Mouse (Mus musculus): ENCODE data around the gene Abcc3. TPM values are rescaled to one million over a fixed set of nuclear protein-coding genes. Genes with fewer than 3 reads are reported as not detected.
"Not testable (repeated sequence)": the region's sequence is repeated elsewhere in the genome, so short reads cannot be mapped to it uniquely, and the experiment has no call there.

Gene Abcc3
- polyA plus RNA-seq, 1 experiment, result 1.9 TPM

DNA sequence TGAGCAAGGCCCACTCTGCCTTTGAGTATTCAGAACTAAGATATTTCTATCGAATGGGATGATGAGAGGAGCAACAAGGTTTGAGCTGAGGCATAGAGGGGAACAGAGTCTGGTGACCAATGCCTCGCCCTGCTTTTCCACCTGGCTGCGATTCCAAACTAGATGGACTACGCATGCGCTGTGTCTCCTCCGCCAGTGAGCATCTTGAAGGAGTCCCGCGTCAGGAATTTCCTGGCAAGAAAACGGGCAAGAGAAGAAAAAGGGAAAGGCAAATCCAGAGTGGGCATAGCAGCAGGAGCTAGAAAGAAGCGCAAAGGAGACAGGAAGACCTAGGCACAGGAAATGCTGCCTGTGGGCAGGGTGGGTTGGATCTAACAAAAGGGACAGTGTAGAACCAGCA is 11.0 kb upstream of the Abcc3 start:
- DNase-seq (ENCODE audit: extremely low spot score in 1 of 2, low spot score in 1 of 2), result peak in 1 of 2 experiments; percentile 37

DNA sequence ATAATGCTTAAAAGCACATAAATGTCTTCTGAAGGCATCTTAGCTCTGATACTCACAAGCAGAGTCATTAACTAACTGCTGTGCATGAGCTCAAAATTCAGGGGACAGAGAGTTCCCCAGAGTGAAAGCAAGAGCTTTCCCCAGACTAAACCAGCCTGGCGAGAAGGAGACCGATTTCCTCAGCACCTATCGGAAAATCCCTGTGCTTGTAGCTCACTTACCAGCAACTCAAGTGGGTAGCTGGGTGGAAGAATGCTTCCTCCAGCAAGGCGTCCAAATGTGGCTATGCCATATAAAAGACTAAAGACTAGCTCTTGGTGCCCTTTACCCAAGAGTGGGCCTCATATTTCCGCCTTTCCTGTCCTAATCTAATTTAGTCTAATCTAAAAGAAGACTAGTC is 9.9 kb upstream of the Abcc3 start:
- no peak for DNase-seq (ENCODE audit: extremely low spot score in 1 of 2, low spot score in 1 of 2)

DNA sequence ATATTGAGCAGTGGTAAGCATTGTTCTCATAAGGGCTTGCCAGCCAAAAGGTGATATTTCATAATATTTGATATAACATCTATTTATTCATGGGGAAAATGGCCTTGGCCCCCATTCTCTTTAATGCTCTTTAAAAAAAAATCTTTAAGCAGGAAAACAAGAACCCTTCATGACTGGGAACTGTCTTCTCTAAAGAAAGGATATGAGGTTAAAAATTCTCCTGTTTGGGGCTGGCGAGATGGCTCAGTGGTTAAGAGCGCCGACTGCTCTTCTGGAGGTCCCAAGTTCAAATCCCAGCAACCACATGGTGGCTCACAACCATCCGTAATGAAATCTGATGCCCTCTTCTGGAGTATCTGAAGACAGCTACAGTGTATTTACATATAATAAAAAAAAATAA is 9.2 kb upstream of the Abcc3 start:
- DNase-seq (ENCODE audit: extremely low spot score in 1 of 2, low spot score in 1 of 2), result not testable (repeated sequence)

DNA sequence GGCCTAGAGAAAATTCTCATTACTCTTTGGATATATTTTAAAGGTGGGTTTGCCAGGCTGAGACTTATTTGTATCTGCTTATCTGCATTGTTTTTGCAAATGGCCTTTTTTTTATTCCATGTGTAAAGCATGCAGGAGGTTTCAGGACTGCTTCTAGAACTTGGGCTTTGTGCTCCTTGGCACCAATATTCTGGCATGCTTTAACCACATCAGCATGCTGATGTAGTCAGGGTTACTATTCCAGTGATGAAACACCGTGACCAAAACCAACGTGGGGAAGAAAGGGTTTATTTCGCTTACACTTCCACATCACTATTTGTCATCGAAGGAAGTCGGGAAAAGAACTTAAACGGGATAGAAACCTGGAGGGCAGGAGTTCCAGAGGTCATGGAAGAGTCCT is 8.2 kb upstream of the Abcc3 start:
- no peak for DNase-seq (ENCODE audit: extremely low spot score in 1 of 2, low spot score in 1 of 2)

DNA sequence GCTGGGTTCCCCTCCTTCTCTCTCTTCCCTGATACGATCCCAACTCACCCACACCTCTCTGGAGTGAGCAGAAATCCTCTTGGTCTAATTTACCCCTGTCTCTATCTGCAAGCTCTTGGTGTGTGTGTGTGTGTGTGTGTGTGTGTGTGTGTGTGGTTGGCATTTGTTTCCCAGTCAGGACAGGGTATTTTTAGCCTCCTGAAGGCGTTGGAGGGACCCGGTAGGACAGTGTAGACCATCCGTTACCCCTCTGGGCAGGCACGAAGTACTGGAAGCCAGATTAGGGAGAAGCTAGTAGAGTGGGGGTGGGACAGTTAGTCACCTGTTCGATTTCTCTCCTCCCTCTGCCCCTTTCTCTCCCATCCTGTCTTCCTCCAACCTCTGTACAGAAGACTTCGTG is 1.3 kb upstream of the Abcc3 start:
- no peak for DNase-seq (ENCODE audit: extremely low spot score in 1 of 2, low spot score in 1 of 2)

DNA sequence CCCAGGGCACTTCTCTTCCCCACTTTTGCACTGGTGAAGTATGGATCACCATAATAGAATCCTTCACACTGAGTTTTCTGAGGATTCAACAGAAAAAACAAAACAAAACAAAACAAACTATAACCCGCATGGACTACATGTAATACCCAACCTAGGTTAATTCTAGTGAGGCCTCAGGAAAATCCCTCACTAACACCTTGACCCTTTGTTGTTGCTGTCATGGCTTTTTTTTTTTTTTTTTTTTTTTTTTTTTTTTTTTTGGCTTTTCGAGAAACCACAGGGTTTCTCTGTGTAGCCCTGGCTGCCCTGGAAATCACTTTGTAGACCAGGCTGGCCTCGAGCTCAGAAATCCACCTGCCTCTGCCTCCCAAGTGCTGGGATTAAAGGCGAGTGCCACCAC is 693 bp upstream of the Abcc3 start:
- not testable (repeated sequence) for DNase-seq (ENCODE audit: extremely low spot score in 1 of 2, low spot score in 1 of 2)

DNA sequence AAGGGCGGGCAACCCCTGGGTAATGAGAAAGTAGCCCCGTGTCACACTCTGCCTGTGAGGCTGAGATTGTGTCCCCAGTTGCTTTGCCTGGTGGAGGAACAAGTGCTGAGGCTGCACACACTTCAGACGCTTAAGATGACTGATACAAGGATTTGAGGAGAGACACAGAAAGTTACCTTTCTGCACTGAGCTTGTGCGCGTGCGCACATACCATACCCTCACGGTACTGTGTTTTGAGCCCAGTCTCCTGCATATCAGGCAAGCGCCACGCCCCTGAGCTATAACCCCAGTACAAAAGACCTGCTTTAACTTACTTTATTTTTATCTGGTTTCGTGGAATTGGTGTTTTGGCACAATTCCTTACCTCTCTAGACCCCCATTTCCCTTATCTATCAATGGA is 1.1 kb downstream of the Abcc3 start:
- DNase-seq (ENCODE audit: extremely low spot score in 1 of 2, low spot score in 1 of 2), result no peak

DNA sequence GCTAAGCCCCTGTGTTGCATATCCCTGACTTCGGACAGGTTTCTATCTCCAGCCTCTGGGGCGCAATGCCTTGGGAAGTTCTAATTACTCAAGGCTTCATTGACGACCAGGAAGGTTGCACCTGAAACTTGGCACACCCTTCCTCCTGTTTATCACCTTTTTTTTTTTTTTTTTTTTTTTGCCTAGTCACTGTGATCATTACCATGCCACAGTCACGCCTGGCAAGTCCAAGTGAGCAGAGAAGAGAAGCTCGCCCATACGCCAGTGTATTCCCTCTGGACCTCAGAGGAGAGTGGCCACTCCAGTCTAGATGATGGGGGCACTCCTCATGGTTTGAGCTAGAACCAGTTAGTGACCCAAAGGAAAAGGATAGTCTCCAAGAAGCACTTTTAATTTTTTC is 2.0 kb downstream of the Abcc3 start:
- DNase-seq (ENCODE audit: extremely low spot score in 1 of 2, low spot score in 1 of 2), result no peak

DNA sequence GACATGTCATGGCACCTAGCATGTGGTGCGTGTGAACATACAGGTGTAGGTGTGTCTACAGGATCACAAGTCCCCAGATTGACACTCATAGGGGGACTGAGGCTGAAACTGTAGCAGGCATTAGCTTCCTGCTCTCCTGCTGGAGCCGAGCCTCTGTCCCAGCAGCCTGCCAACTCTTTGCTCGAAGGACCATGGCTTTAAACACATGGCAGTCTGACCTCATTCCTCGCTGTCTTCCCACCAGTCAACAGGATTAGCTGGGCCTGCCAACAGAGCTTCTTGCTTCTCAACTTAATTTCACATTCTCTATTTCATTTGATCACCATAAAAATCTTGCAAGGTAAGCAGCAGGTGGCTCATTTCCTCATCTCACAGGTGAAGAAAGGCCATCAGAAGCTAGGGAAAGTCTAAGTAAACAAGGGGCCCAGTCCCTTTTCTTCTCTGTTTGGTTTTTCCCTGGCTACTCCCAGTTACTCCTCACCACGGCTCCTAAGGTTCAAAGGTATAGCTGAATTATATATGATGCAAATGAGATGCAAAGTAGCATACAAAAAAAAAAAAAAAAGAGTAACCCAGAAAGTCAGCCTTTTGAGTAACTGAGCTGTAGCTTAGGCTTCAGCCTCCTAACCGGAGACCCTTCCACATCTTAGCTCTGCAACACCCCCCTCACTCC is 2.9 kb downstream of the Abcc3 start:
- no peak for DNase-seq (ENCODE audit: extremely low spot score in 1 of 2, low spot score in 1 of 2)

DNA sequence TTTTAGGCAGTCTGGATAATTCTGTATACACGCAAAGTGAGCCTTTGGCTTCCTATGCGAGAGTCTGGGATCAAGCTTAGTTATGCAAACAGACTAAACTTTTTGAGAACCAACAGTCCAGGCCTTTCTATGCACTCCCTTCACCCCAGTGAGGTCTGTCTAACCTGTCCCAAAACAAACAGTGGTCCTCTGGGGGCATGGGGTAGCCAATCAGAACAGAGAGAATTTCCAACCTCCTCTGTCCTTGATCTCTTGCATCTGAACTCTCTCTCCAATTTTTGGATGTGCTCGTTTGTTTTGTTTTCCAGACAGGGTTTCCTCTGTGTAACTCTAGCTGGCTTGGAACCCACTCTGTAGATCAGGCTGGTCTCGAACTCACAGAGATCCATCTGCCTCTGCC is 3.8 kb downstream of the Abcc3 start:
- DNase-seq (ENCODE audit: extremely low spot score in 1 of 2, low spot score in 1 of 2), result no peak

DNA sequence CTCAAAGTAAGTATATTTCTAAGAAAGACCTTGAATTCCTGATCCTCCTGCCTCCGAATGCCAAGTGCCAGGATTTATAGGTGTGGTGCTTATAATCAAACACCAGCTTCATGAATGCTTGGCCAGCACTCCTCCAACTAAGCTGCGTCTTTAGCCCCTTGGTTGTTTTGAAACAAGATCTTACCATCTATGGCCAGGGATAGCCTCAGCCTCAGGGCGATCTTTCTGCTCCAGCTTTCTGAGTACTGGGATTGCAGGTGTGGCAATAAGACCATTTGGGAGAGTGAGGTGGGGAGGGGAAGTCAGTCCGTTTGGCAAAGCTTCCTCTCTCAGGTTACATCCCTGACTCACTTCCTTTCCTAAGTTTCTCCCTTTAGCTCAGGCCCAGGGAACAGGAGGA is 5.0 kb downstream of the Abcc3 start:
- DNase-seq (ENCODE audit: extremely low spot score in 1 of 2, low spot score in 1 of 2), result no peak

DNA sequence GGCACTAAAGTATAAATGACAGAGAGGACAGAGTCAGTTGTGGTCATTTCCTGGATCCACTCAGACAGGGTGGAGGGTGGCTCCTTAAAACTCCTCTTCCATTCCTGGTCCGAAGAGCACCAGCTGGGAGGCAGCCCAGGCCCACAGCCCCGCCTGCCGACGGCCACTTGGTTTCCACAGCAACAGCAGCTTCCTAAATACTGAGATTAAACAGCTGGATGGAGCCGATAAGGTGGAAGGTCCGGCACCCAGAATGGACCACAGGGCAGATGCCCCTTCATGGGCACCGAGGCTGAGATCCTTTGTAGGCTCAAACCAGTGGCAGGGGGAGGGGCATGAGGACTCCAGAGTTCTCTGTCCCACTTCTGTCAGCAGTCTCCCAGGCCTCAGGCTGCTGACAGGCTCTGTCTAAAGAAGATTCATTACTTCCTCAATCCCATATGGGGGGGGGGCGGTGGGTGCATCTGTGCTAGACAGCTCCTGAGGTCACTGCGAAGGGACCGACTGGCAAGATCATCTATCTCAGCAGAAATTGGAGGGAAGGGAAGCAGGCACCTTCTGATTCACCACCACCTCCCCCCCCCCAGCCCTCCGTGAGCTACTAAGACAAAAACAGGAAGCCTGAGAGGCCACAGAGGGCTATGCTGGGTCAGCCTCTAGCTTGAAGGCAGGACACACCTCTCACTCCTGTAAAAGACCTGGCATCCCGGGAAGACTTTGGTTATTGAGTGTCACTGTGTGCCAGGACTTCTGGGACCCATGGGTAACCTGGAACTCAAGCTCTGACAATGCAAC is 6.6 kb downstream of the Abcc3 start:
- DNase-seq (ENCODE audit: extremely low spot score in 1 of 2, low spot score in 1 of 2), result no peak

DNA sequence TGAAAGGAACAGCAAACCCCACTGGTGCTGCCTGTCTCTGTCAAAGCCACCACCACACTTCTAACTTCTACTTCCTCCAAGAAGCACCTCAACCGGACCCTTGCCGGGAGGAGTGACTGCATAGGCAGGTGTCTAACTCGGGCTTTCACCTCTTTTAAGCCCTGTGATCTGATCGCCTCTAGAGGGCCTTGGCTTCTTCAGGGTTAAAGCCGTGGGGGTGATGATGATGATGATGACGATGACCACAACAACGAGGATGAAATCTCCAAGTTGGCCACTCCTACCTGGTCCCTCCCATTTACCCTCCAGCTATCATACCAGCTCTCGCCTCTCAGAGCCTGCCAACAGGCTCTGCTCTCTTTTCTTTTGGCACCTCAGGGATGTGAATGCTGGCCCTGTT is 13.1 kb downstream of the Abcc3 start:
- DNase-seq (ENCODE audit: extremely low spot score in 1 of 2, low spot score in 1 of 2), result no peak

DNA sequence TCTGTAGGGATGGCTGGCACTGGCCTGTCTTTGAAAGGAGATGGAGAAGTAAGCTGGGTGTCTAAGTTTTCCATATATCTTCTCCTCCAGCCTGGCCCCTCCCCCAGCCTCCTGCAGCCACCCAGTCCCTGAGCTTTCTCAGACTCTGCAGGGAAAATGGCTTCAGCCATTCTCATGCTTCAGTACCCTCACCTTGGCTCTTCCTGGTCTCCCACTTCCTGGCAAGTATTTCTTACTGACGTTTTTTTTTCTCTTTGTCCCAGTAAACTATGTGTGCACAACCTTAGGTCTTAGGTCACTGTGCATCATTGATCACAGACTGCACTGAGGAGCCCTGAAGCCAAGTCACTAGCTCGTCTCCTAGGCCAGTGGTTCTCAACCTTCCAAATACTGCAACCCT is 13.7 kb downstream of the Abcc3 start:
- DNase-seq (ENCODE audit: extremely low spot score in 1 of 2, low spot score in 1 of 2), result no peak

DNA sequence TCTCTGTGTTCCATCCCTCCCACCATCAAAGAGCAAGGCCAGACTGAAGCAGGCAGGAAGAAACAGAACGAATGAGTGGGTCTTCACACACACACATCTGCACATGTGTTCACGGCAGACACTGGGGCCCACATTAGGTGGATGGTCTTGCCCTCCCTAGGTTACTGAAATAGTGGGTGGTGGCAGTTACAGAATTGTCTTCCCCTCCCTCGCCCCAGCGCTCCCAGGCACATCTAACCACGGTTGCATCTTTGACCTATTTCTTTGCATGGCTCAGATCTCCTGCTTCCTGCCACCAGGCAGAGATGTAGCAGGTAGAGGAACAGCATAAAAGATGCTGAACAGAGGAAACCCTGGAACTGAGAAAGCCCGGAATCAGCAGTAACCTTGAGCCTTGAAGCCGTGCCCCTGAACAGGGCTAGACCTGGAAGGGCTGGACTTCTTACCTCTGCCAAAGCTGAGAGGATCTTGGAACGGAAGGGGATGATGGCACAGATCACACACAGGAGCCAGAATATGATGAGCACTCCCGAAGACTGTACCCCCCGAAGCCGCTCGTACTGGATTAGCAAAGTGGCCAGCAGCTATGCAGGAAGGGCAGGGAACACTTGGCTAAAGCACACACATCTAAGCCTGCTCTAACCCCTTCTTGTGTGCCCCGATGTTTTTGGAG is 18.4 kb downstream of the Abcc3 start:
- DNase-seq (ENCODE audit: extremely low spot score in 1 of 2, low spot score in 1 of 2), result no peak

DNA sequence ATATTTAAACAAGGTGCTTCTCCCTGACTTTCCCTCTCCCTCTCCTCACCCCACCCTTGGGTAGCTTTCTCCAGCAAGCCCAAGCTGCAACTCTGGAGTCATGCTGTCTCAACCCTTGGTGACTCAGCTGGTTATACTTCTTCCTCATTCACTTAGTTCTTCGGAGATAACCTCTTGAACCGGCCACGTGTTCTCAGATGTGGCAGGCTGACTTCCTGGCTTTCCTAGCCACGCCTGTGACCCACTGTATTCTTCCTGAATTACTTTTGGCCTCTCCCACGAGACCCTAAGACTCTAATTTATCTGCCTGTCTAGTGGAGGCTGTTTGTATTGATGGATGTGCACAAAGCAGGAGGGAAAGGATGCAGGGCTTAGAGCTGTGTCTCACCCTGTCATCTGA is 22.0 kb downstream of the Abcc3 start:
- no peak for DNase-seq (ENCODE audit: extremely low spot score in 1 of 2, low spot score in 1 of 2)

DNA sequence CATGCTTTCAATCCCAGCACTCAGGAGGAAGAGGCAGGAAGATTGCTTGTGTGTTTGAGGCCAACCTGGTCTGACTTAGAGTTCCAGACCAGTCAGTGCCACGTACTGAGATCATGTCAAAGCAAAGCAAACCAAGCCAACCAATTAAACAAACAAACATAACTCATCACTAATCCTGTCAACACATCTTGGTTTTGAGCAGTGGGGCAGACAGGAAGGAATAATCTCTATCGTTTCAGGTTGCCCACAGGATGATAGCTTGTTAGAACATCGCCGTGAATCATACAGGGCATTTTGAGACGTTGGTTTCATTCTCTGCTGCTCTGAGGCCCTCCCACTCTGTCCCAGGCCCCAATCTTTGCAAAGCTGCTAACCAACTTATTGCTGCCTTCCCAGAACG is 22.8 kb downstream of the Abcc3 start:
- DNase-seq (ENCODE audit: extremely low spot score in 1 of 2, low spot score in 1 of 2), result no peak

DNA sequence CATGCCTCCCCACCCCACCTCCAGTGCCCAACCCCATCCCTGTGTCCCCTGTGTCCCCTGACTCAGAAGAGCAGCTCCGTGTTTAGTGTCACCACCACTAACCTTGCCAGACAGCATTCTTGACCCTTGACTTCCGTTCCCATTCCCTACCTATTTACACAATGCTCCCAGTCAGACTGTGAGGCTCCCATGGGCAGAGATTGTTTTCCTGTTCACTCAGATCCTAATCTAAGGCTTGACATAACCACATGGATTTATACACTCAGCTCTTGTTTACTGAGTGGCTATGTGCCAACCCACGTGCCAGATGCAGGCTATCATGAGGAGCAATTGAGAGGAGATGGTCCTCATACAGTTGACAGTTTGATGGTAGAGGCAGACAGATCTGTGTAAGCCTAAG is 27.5 kb downstream of the Abcc3 start:
- DNase-seq (ENCODE audit: extremely low spot score in 1 of 2, low spot score in 1 of 2), result no peak

DNA sequence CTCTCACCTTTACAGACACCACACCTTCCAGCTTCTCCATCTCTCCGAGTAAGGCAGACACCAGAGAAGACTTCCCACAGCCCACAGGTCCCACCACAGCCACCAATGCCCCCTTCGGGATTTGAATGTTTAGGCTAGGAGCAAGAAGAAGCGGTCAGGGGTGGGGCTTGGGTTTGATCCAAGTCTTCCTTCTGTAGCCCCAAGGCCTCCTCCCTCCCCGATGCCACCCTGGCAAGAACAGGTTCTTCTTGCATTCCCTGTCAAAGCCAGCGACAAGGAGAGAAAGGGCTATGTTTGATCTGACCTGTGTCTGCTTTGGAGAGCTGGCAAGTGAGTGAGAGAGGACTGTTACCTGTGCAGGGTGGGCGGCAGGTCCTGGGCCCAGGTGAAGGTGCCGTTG is 29.1 kb downstream of the Abcc3 start:
- DNase-seq (ENCODE audit: extremely low spot score in 1 of 2, low spot score in 1 of 2), result no peak

DNA sequence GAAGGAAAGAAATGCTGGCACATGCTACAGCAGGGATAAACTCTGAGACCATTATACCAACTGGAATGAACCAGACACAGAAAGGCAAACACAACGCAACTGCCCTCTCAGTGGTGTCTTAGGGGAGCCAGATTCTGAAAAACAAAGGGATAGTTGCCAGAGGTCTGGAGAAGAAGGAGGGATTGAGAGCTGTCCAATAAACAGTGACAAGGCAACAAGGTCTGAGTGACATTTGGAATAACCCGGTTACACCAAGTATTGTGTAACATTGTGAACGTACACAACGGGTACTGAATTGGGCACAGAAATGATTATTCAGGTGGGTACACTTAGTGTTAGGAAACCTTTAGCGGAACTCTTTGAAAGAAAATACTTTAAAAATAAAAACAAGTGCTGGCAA is 30.7 kb downstream of the Abcc3 start:
- DNase-seq (ENCODE audit: extremely low spot score in 1 of 2, low spot score in 1 of 2), result no peak

DNA sequence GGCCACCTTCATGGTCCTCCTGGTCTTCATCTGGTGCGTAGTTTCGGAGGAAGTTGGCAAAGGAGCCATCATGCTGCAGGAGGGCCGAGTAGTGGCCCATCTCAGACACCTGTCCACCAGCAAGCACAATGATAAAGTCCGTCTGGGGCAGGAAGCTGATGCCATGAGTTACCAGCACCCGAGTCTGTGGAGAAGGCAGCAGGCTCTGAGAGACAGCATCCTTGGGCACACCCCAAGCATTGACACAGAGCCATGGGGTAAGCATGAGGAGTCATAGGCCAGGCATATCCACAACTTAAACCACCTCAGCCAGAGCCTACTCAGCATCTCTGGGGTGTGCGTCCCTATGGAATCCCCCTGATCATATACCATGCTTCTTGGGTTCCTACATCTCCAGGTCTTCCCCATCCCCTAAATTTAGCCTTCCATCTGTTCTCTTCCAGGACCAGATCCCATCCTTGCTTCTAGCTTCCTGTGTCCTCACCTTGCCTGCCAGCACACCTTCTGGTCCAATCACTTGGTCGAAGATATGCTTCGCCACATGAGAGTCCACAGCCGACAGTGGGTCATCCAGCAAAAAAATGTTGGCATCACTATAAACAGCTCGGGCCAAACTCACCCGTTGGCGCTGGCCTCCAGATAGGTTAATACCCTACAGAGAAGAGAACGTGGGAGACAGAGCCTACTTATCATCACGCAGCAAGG is 31.5 kb downstream of the Abcc3 start:
- DNase-seq (ENCODE audit: extremely low spot score in 1 of 2, low spot score in 1 of 2), result no peak
